Mouse (Mus musculus): ENCODE results near the gene Atp9a.

DNA sequence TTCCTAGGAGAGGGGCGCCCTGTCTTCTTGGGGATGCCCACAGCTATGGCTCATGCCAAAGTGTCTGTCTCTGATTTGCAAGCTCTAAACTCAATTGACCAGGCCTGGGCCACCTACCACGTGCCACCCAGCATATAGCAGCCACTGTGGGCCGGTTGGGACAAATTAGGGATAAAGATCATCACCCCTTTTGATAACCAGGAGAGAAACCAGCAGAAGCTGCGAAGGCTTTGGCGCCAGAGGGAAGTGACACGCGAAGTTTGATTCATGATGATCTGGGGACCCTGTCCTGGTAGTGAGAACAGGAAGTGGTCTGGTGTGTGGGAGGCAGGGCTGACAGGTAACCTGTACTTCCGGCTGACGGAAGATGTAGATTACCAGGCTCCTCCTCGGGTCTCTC, 151.7 kb downstream of the Atp9a start:
- TF ChIP-seq HCFC1 (IDR thresholded peaks at IDR 0.05; ENCODE audit: low read depth, low read length) = no peak
- TF ChIP-seq POLR2A (IDR thresholded peaks at IDR 0.05; ENCODE audit: control insufficient read depth in 1 of 2, insufficient read depth in 1 of 2, low read depth in 1 of 2, low read length in 2 of 2, poor library complexity in 1 of 2) = no peak
- no peak for TF ChIP-seq EP300 (IDR thresholded peaks at IDR 0.05; ENCODE audit: low read depth in 1 of 2, low read length in 2 of 2)
- TF ChIP-seq USF1 (IDR thresholded peaks at IDR 0.05; ENCODE audit: low read depth, low read length) = no peak
- no peak for TF ChIP-seq MYC (IDR thresholded peaks at IDR 0.05; ENCODE audit: low read depth, low read length)
- TF ChIP-seq POLR2AphosphoS2 (IDR thresholded peaks at IDR 0.05; ENCODE audit: low read length) = no peak
- no peak for TF ChIP-seq E2F4 (IDR thresholded peaks at IDR 0.05; ENCODE audit: borderline replicate concordance, low read depth, low read length)
- no peak for TF ChIP-seq POLR2AphosphoS5 (IDR thresholded peaks at IDR 0.05; ENCODE audit: borderline replicate concordance, low read depth, low read length)

Measured in MEL (cell line).